Mouse (Mus musculus) kidney, adult 2 months (tissue): ENCODE measurements around the gene Blm. TPM values are rescaled to one million over a fixed set of nuclear protein-coding genes. Genes with fewer than 3 reads are reported as not detected.

Experiments used
- DNase-seq: peaks from one replicate; pipeline ENCODE4 v3.0.0; 2021
- H3K27ac ChIP-seq: fragments of 200-500 bp; 2 replicates; pipeline ENCODE4 v1.5.1; 2012; ENCODE audit warnings: low read depth, low read length, control low read depth, inconsistent platforms; ENCODE audit not compliant: insufficient read depth
- H3K27me3 ChIP-seq: fragments of 200-500 bp; replicated peaks from 2 replicates; pipeline ENCODE4 v1.6.1; 2012; ENCODE audit warnings: mild to moderate bottlenecking, moderate library complexity, low read length, inconsistent platforms; ENCODE audit not compliant: control insufficient read depth, insufficient read depth
- H3K36me3 ChIP-seq: fragments of 200-500 bp; 2 replicates; pipeline ENCODE4 v1.6.1; 2012; ENCODE audit warnings: mild to moderate bottlenecking, moderate library complexity, low read length, inconsistent platforms; ENCODE audit not compliant: control insufficient read depth, insufficient read depth
- H3K4me1 ChIP-seq: fragments of 200-500 bp; 2 replicates; pipeline ENCODE4 v1.6.1; 2011; ENCODE audit warnings: low read length; ENCODE audit not compliant: control insufficient read depth, insufficient read depth
- H3K4me3 ChIP-seq: fragments of 200-500 bp; 2 replicates; pipeline ENCODE4 v1.5.1; 2011; ENCODE audit warnings: mild to moderate bottlenecking, low read depth, low read length, control low read depth; ENCODE audit not compliant: insufficient read depth
- CTCF ChIP-seq: fragments of 200-500 bp; conservative IDR thresholded peaks from 2 replicates; pipeline ENCODE4 v1.5.1; 2011; ENCODE audit warnings: low read depth, mild to moderate bottlenecking, control low read depth, low read length, moderate library complexity, mixed read lengths; ENCODE audit not compliant: insufficient read depth, insufficient read length
- POLR2A ChIP-seq: fragments of 200-500 bp; IDR thresholded peaks from one replicate; pipeline ENCODE4 v1.6.1; 2011; ENCODE audit warnings: low read depth, low read length, control low read depth
- WGBS: fragments of 180-500 bp; shearing (Covaris S2); methylation state at CpG from one replicate; pipeline ENCODE4 v1.1.7; 2018; 5-methylcytosine and 5-hydroxymethylcytosine counted together
- polyA plus RNA-seq: library from polyadenylated mRNA; depleted of rRNA; stranded (reverse); fragments of >200 nt; gene quantifications from 2 replicates; pipeline ENCODE4 v1.2.3, GENCODE M21; 2012

The Blm gene
- polyA plus RNA-seq, 1 experiment = 0.58 TPM

DNA sequence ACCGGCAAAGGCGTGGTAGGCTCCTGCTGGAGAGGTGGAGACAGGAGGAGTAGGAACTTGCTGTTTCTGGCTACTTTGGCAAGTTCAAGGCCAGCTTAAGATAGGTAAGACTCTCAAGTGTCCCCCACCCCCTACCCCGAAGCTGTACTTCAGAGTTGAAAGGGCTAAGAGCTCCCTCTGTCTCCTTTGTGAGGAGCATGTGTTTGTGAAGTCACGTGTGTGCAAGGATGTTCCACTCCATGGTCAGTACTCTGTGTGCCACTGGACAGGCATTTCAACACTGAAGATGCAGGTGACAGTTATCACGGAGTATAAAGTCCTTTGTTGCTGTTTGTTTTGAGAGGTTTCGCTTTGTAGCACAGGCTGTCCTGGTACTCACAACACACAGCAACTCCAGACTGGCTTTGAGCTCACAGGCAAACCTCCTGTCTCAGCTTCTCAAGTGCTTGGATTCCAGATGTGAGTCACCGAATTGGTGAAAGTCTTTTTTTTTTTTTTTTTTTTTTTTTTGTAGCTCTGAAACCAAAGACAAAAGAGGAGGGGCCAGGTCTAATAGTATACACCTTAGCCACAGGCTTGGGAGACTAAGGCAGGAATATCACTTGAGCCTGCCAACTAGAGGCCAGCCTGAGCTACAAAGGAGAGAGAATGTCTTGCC, 88.6 kb downstream of the Blm start:
- H3K4me3 ChIP-seq = no peak overlapping the region
- no peak for DNase-seq
- TF ChIP-seq POLR2A (no peak), CTCF (no peak; the same call in 1 of the 2 replicates)
- H3K27me3 ChIP-seq = no peaks in the 10 kb centered on the region
- H3K36me3 ChIP-seq = no peaks in the 10 kb centered on the region
- H3K27ac ChIP-seq = no peak overlapping the region
- no peaks in the 10 kb centered on the region for H3K4me1 ChIP-seq
- WGBS = 81% methylated on average over 7 of the region's 7 CpGs

DNA sequence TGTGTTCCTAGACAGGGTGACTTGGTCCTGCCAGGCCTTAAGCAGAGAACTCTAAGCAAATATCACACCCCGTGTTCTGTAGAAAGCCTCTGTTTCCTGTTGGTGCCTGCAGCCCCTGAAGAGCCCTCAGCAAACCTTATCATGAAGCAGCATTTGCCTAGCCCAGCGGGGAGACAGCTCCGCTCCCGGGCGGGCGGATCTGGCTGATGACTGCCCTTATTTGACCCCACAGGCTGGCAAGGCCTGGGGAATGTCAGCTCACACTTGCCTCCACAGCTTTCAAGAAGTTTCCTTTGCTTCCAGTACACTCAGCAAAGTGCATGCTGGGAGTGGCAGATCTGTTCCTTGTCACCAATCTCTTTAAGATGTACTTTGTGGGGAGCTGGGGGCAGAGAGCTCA, 89.4 kb downstream of the Blm start:
- no peaks in the 10 kb centered on the region for H3K4me1 ChIP-seq
- H3K4me3 ChIP-seq = no peak overlapping the region
- no peaks in the 10 kb centered on the region for H3K36me3 ChIP-seq
- no peaks in the 10 kb centered on the region for H3K27me3 ChIP-seq
- no peak overlapping the region for H3K27ac ChIP-seq
- WGBS = 64% methylated on average over 6 of the region's 6 CpGs
- no peak for TF ChIP-seq POLR2A
- DNase-seq = no peak

DNA sequence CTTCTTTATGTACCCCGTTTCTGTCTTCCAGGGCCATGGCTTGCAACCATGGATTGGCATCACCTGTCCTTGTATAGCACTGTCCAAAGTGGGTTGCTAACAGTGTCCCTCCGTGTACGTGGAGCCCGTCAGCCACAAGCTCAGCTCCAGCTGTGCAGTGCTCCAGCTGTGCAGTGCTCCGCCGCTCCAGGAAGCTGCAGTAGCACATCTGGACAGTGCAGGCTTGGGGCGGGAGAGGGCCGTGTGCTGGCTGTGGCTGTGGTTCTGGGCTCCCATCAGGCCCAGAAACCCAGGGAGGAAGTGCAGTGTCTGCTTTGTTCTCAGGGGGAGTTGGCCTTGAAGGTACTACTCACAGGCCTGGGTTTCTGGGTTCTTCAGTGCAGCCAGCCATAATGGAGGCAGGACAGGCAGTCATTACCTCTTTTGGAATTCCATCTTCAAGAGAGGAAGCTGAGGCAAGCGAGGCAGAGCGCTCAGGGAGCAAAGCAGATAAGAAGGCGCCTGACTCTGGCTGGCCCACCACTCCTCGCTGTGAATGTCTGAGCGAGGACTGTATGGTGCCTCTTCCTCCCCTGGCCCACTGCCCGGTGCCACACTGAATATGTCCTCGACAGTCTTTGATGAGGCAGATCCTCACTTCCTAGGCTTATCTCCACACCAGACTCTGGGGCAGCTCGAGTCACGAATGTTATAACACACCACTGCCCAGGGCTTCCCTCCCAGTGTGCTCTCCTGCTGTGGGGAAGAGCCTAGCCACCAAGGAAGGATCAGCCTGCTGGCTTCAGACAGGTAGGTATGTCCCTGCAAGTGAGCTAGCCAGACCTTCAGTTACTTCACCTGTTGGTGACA, 90.3 kb downstream of the Blm start:
- DNase-seq = no peak
- H3K4me3 ChIP-seq = no peak overlapping the region
- no peak for TF ChIP-seq CTCF
- TF ChIP-seq POLR2A = no peak
- H3K36me3 ChIP-seq = no peaks in the 10 kb centered on the region
- no peak overlapping the region for H3K27ac ChIP-seq
- H3K27me3 ChIP-seq = no peaks in the 10 kb centered on the region
- WGBS = 81% methylated on average over 17 of the region's 17 CpGs
- no peaks in the 10 kb centered on the region for H3K4me1 ChIP-seq

DNA sequence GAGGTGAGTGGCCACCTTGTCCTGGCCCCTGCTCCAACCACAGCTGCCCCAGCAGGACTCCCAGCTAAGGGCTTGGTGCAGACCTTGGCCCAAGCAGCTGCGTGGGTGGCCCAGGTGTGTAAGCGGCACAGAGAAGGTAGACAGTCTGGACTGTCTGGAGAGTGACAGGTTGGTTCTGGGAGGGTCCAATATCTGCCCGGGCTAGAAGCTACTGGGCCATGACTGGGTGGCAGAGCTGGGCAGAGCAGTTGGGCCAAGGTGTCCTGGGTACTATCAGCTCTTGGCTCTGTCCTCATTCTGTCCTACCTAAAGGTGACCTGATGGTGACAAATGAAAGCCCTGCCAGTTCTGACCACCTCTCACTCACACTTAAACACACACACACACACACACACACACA, 91.8 kb downstream of the Blm start:
- H3K4me1 ChIP-seq = peaks cover 8% of the 10 kb centered on the region; the same call in 1 of the 2 replicates
- H3K4me3 ChIP-seq = no peak overlapping the region
- 86% methylated on average over 3 of the region's 3 CpGs for WGBS
- no peak overlapping the region for H3K27ac ChIP-seq
- no peaks in the 10 kb centered on the region for H3K27me3 ChIP-seq
- no peak for DNase-seq
- TF ChIP-seq POLR2A (no peak), CTCF (no peak)
- no peaks in the 10 kb centered on the region for H3K36me3 ChIP-seq

DNA sequence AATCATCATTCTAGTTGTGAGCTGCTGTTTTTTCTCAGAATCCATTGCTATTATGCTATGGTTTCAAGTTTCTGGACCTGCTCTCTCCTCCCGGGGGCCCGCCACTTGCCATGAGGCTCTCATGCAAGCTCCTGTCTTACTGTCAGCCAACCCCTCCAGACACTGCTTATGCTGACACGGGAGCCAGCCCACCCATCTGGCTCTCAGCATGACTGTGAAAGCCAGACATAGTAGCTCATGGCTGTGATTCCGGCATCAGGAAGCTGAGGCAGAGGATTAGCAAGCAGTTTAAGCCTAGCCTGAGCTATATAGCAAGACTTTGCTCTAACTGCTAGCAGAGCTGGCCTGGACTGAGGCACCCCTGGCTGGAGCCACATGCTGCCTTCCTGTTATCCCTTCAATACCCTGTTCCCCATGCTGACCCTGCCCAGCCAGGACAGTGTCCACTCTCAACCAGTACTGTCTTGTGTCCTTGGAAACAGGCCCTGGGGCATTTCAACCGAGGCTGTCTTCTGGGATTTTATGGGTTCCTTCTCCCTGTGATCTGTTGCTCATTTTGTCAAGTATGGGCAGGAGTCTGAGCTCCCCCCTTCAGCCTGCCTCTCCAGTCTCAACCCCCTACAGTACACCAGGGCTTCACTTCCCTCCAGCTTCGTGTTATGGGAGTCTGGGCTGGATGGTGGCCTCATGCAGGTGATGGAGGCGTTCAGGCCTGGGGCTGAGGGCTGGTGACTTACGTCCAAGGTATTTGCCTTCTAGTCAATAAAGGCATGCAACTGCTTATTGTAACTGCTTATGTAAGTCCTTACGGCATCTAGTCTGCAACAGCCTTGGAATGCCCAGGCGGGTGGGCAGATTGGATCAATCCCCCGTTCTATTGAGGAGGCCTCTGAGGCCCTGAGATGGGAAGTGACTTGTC, 92.7 kb downstream of the Blm start:
- H3K36me3 ChIP-seq = no peaks in the 10 kb centered on the region
- H3K4me1 ChIP-seq = peaks cover 13% of the 10 kb centered on the region; the same call in 1 of the 2 replicates
- no peak for DNase-seq
- H3K4me3 ChIP-seq = no peak overlapping the region
- TF ChIP-seq POLR2A (no peak), CTCF (no peak)
- 87% methylated on average over 11 of the region's 11 CpGs for WGBS
- no peak overlapping the region for H3K27ac ChIP-seq
- no peaks in the 10 kb centered on the region for H3K27me3 ChIP-seq

DNA sequence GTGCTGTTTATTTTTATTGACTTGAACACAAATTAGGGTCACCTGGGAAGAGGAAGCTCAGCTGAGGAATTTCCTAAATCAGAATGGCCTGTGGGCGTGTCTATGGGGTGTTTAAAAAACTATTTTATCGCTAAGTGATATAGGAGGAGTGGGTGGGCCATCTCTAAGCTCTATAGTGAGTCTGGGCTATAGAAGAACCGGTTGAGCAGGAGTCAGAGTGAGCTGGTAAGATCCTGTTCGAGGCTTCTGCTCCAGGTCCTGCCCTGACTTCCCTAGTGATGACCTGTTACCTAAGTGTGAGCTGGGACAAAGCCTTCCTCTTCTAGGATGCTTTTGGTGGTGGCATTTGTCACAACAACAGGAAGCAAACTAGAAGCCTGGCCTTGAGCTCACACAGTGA, 94.2 kb downstream of the Blm start:
- H3K4me3 ChIP-seq = no peak overlapping the region
- DNase-seq = no peak
- WGBS = 78% methylated on average over 4 of the region's 4 CpGs
- TF ChIP-seq POLR2A = no peak
- TF ChIP-seq CTCF = no peak
- H3K27me3 ChIP-seq = no peaks in the 10 kb centered on the region
- H3K36me3 ChIP-seq = no peaks in the 10 kb centered on the region
- no peak overlapping the region for H3K27ac ChIP-seq
- peaks cover 13% of the 10 kb centered on the region; the same call in 1 of the 2 replicates for H3K4me1 ChIP-seq
